Mouse (Mus musculus) limb, embryonic 14.5 days (tissue): ENCODE data around the gene Tango6. TPM values are rescaled to one million over a fixed set of nuclear protein-coding genes. Genes with fewer than 3 reads are reported as not detected.
A peak's percentile ranks its signal among the peaks of the same experiment; 100 is the strongest.

ENCODE experiments used
- ATAC-seq: fragments of 200-750 bp; cut with Nextera tagmentation; 2 replicates; pipeline ENCODE4 v1.8.0; 2017; ENCODE audit warnings: low read depth, moderate number of reproducible peaks, moderate TSS enrichment; ENCODE audit not compliant: low FRiP score
- DNase-seq: peaks from one replicate; pipeline ENCODE4 v3.0.0-alpha.2; 2015; ENCODE audit warnings: low spot score
- H3K27ac ChIP-seq: fragments of 300-500 bp; sonication (generic); replicated peaks from 2 replicates; pipeline ENCODE4 v1.5.1; 2014; ENCODE audit warnings: low read depth, mild to moderate bottlenecking, low read length, moderate library complexity, mixed read lengths
- H3K27me3 ChIP-seq: fragments of 300-500 bp; sonication (generic); 2 replicates; pipeline ENCODE4 v1.6.1; 2014; ENCODE audit warnings: low read length, mixed read lengths; ENCODE audit not compliant: control insufficient read depth, insufficient read depth
- H3K36me3 ChIP-seq: fragments of 300-500 bp; sonication (generic); 2 replicates; pipeline ENCODE4 v1.6.1; 2014; ENCODE audit warnings: mild to moderate bottlenecking, low read length, moderate library complexity, mixed read lengths; ENCODE audit not compliant: control insufficient read depth, insufficient read depth
- H3K4me1 ChIP-seq: fragments of 300-500 bp; sonication (generic); 2 replicates; pipeline ENCODE4 v1.6.1; 2014; ENCODE audit warnings: antibody characterized with exemption, low read length, mixed read lengths; ENCODE audit not compliant: control insufficient read depth, insufficient read depth
- H3K4me2 ChIP-seq: fragments of 300-500 bp; sonication (generic); replicated peaks from 2 replicates; pipeline ENCODE4 v1.6.1; 2014; ENCODE audit warnings: low read depth, mild to moderate bottlenecking, low read length, moderate library complexity; ENCODE audit not compliant: severe bottlenecking
- H3K4me3 ChIP-seq: fragments of 300-500 bp; sonication (generic); replicated peaks from 2 replicates; pipeline ENCODE4 v1.5.1; 2014; ENCODE audit warnings: low read length
- H3K9ac ChIP-seq: fragments of 300-500 bp; sonication (generic); 2 replicates; pipeline ENCODE4 v1.6.1; 2014; ENCODE audit warnings: mild to moderate bottlenecking, low read depth, low read length, moderate library complexity; ENCODE audit not compliant: severe bottlenecking
- H3K9me3 ChIP-seq: fragments of 300-500 bp; sonication (generic); 2 replicates; pipeline ENCODE4 v1.6.1; 2016; ENCODE audit warnings: low read length; ENCODE audit not compliant: control insufficient read depth
- POLR2A ChIP-seq: fragments of 200-500 bp; IDR thresholded peaks from 2 replicates; pipeline ENCODE4 v1.8.0; 2012; ENCODE audit warnings: inconsistent platforms, mild to moderate bottlenecking, moderate library complexity, borderline replicate concordance; ENCODE audit not compliant: insufficient read depth, insufficient read length; ENCODE audit errors: extremely low read depth
- WGBS: fragments of 180-500 bp; shearing (Covaris S2); extraction: QIAGEN DNeasy Blood & Tissue Kit; methylation state at CpG from one replicate; pipeline ENCODE4 v1.1.7; 2014; 5-methylcytosine and 5-hydroxymethylcytosine counted together
- polyA plus RNA-seq, 2 experiments: library from polyadenylated mRNA; depleted of rRNA in 1 of 2; stranded (reverse) in 1 of 2; unstranded in 1 of 2; fragments of >200 nt; fragmentation: Nextera tagmentation in 1 of 2; extraction: Ambion mirVana in 1 of 2; gene quantifications; 2 replicates each; pipeline versions ENCODE4 v1.2.1 to v1.2.3; 2012 to 2014

Tango6 gene
- polyA plus RNA-seq, 2 experiments = 5.9 to 6.5 TPM

DNA sequence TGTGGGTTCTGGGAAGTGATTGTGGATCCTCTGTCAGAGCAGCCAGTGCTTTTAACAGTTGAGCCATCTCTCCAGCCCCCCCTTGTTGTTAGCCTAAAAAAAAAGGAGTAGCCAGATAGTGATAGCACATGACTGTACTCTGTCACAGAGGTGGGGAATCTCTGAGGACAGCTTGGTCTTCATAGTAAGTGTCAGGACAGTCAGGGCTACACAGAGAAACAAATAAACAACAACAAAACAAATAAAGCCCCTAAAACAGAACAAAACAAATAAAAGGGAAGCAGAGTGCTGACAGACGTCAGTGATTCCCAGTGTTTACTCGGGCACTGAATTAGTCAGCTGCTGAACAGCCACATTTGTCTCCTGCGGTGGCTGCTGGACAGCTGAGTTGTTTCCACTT is 70.6 kb downstream of the Tango6 start:
- Histone ChIP-seq H3K4me2 (no peak overlapping the region), H3K4me1 (peaks cover 4% of the 10 kb centered on the region; the same call in 1 of the 2 replicates), H3K9ac (no peak overlapping the region), H3K27ac (no peak overlapping the region), H3K9me3 (no peaks in the 10 kb centered on the region), H3K36me3 (no peaks in the 10 kb centered on the region), H3K4me3 (no peak overlapping the region), H3K27me3 (no peaks in the 10 kb centered on the region)
- TF ChIP-seq POLR2A = no peak
- ATAC-seq (no peak), DNase-seq (no peak)
- WGBS = 52% methylated on average over 3 of the region's 3 CpGs

DNA sequence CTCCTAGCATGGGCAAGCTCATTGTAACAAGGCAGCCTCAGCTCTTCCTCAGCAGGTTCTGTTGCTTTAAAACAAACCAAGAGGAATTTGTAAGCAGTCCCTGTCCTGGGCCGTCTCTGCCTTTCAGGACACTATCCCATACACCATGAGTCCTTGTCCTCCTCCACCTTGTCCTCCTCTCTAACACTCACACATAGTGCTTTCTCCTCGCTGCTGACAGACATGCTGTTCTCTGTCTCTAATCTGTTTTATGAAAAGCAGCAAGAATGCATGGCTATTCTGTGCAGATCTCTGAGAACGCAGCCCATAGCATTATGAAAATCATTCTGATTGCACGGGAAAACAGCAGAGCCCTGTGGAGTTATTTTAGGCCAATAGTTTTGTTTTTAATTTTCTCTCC is 78.4 kb downstream of the Tango6 start:
- no peak overlapping the region for H3K4me2 ChIP-seq
- H3K27me3 ChIP-seq = no peaks in the 10 kb centered on the region
- no peaks in the 10 kb centered on the region for H3K36me3 ChIP-seq
- ATAC-seq = no peak
- peak overlapping the region; percentile 41 for H3K27ac ChIP-seq
- H3K9me3 ChIP-seq = no peaks in the 10 kb centered on the region
- no peak for TF ChIP-seq POLR2A
- WGBS = 37% methylated on average over 4 of the region's 4 CpGs
- no peak overlapping the region for H3K9ac ChIP-seq
- no peak overlapping the region for H3K4me3 ChIP-seq
- peaks cover 11% of the 10 kb centered on the region for H3K4me1 ChIP-seq
- DNase-seq = no peak

DNA sequence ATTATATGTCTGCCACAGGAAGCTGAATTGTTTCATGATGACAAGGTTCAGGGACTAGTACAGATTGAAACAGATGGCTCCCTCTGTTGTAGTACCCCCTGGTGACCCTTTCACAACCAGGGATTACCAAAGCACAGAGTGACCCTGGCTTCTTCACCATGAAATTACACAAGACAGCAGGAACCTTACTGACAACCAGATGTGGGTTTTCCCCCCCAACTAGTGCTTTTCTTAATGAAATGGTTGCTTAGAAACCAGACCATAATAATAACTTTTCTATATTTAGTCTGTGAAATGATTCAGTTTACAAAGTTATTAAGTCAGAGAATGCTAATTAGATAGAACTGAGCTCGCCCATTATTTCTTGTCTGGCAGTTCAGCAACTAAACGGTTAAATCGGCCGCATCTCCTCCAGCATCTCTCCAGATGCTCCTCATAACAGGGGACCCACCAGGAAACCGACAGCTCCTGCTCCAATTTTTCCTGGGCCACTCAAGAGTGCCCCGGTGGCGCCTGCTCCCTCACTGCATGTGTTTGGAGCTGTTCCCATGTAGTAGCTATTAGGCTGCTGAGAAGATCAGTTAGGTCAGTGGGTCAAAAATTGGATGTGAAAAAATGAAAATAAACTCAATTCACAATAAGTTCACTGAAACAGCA is 79.1 kb downstream of the Tango6 start:
- ATAC-seq = no peak
- Histone ChIP-seq H3K27ac (no peak overlapping the region), H3K4me1 (peaks cover 11% of the 10 kb centered on the region)

DNA sequence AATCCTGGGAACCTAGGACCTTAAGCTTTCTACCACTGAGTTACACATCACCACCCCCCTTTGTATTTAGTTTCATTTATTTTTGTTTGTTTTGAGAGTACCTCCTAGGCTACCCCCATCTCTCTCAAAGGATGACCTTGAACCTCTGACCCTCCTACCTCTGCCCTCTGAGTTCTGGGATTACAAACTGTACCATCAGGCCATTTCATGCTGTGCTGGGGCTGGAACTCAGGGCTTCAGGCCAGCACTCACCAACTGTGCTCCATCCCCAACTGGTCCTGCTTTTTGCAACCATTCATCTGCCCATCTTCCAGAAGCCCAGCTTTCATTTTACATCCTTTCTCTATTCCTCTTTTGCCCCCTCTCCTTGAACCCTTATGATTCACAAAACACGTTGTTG is 81.7 kb downstream of the Tango6 start:
- WGBS = 79% methylated on average over 1 of the region's 1 CpGs
- H3K4me3 ChIP-seq = no peak overlapping the region
- ATAC-seq (no peak), DNase-seq (no peak)
- no peak overlapping the region for H3K4me2 ChIP-seq
- H3K36me3 ChIP-seq = no peaks in the 10 kb centered on the region
- no peaks in the 10 kb centered on the region for H3K27me3 ChIP-seq
- peaks cover 11% of the 10 kb centered on the region for H3K4me1 ChIP-seq
- H3K27ac ChIP-seq = no peak overlapping the region
- no peak for TF ChIP-seq POLR2A
- no peaks in the 10 kb centered on the region for H3K9me3 ChIP-seq
- H3K9ac ChIP-seq = no peak overlapping the region

More for the DNA sequence above, 79.1 kb downstream of the Tango6 start:
- WGBS = 11% methylated on average over 7 of the region's 7 CpGs
- no peak for DNase-seq
- H3K9ac ChIP-seq = no peak overlapping the region
- H3K27me3 ChIP-seq = no peaks in the 10 kb centered on the region
- no peak for TF ChIP-seq POLR2A
- no peaks in the 10 kb centered on the region for H3K9me3 ChIP-seq
- no peak overlapping the region for H3K4me2 ChIP-seq
- no peaks in the 10 kb centered on the region for H3K36me3 ChIP-seq
- no peak overlapping the region for H3K4me3 ChIP-seq

DNA sequence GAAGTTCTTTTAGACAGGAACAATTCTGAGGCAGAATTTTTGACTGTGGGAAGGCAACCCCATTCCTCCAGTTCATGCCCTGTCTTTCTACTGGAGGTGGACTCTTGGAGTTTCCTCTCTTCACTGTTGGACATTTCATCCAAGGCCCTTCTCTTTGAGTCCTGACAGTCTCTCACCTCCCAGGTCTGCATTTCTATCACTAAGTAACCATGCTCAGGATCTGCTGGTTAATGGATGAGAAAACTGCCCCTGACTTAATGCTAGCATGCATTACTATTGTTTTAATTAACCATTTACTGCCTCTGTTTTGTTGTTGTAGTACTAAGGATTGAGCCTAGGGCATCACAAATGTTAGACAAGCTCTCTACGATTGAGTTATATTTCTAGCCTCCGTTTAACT is 82.7 kb downstream of the Tango6 start:
- Histone ChIP-seq H3K4me3 (no peak overlapping the region), H3K9me3 (no peaks in the 10 kb centered on the region), H3K9ac (no peak overlapping the region), H3K4me2 (no peak overlapping the region), H3K4me1 (peaks cover 11% of the 10 kb centered on the region), H3K27ac (no peak overlapping the region), H3K36me3 (no peaks in the 10 kb centered on the region), H3K27me3 (no peaks in the 10 kb centered on the region)
- ATAC-seq (no peak), DNase-seq (no peak)
- no peak for TF ChIP-seq POLR2A
- WGBS = 91% methylated on average over 2 of the region's 2 CpGs
